Mouse (Mus musculus) layer of hippocampus, adult 9-10 months (tissue): Measurements from ENCODE around the gene Mx1.

Experiments
- DNase-seq: peaks from one replicate; pipeline ENCODE4 v3.0.0; 2022; ENCODE audit warnings: low spot score

Gene Mx1

GRCm38 (mm10) chr16:97443670-97444263 lies 18.9 kb downstream of the Mx1 start:
- no peak for DNase-seq

DNA sequence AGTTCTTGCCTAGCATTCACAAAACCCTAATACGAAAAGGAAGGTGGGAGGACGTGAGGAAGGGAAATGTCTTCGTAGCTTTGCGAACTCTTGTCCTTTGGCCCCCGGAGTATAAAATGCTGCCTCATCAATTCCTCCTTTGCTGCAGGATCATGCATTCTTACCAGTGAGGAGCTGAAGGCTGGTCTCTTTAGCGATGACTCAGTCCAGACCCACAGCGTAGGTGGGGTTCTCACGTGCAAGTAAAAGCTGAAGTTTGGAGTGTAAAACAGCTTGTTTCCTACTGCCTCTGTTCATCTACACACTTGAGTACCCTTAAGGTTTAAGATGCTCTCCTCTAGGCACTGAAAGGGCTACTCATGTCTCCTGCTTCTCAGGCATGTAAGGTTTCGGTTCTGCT lies 20.7 kb downstream of the Mx1 start:
- DNase-seq = no peak

DNA sequence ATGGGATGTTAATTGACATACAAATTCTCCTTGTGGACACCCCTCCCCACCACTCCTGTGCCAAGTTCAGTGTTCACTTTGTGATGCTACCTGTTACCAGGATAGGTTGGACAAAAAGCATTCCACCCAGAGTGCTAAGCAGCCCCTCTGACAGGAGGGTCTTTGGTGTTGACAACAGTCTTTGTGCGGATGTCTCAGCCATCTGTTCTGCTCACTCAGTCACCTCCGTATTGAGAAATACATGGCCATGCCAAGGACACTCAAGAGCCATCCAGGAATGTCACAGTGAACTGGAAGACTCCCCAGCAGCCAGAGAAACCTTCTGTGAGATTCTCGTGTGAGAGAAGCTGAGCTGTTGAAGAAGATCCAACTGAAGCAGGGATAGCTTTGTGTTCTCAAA lies 24.5 kb downstream of the Mx1 start:
- no peak for DNase-seq

DNA sequence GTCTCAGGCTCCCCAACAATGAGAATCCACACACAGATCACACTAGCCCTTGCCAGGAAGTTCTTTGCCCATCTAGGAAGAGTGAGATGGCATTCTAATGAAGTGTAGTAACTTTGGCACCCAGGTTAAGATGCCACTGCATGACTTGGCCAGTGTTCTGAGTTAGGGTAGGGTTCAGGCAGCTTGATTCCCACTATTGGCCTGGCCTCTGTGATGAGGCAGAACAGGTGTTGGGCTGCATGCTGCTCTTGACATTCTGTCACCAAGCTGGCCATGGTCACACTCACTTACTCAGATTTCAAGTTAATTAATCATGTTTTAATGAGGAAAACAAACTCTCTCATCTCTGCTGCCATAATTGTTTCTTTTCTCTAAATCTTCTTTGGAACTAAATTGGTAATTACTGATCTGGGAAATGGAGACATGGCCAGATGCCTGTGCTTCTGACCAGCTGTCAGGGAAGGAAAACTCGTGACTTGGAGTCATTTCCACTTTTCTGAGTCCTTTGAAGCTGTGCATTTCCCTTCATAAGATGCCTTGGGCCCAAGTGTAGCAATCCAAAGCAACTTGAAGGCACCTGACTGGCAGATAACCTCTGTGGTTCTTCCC lies 25.2 kb downstream of the Mx1 start:
- no peak for DNase-seq

- DNase-seq = no peak
These were observed 28.5 kb downstream of the Mx1 start for GRCm38 (mm10) chr16:97434206-97434605.

DNA sequence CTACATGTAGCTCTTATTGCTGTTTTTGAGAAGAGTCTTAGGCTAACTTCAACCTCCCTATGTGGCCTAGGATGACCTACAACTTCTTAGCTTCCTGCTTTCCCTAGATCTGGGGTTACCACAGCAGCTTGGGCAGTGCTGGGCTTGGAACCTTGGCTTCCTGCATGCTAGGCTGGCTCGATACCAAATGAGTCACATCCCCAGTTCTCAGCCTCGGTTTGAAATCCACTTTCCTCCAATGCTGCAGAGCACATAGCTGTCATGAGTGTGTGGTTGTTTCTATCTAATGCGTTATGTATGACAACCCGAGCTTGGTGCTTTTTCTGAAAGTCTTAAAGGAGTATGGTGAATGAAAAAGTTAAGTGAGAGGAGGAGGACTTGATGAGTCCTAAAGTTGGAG lies 31.4 kb downstream of the Mx1 start:
- DNase-seq = no peak

- DNase-seq = no peak
These were observed 32.6 kb downstream of the Mx1 start for GRCm38 (mm10) chr16:97430091-97430490.

- DNase-seq = no peak
These were observed 34.7 kb downstream of the Mx1 start for GRCm38 (mm10) chr16:97428026-97428425.

DNA sequence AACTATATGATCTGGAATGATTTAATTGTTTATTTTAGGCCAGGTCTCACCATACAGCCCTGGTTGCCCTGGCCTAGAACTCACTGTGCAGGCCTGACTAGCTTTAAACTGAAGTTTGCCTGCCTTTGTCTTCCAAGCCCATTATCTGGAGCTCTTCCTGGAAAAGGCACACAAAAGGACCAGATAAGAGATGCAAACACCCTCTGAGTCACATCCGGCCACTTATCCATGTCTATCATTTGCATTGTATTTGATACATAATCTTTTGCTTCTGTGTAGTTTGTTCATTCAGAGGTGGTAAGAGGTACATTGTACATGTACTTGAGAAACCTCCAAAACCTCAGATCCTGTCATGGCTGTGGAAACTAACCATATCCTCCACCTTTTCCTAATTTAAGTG lies 39.1 kb downstream of the Mx1 start:
- no peak for DNase-seq

DNA sequence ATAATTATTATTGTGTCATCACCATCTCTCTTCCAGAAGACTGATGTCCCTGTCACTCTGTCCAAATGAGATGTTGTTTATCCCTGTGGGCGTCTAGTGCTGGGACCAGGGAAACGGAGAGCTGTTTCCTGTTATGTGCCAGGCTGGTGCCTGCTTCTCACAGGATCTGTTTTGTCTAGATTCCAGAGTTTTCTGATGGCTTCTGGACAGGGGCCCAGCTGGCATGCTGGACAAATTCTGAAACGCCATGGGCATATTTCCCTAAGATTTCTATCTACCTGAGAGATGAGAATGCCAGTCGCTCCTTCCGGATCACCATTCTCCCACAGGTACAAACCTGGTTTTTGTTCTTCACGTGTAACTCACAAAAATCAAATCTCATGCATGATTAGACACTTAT lies 41.0 kb downstream of the Mx1 start:
- no peak for DNase-seq

- DNase-seq = no peak
These were observed 43.8 kb downstream of the Mx1 start for GRCm38 (mm10) chr16:97418749-97419453.

DNA sequence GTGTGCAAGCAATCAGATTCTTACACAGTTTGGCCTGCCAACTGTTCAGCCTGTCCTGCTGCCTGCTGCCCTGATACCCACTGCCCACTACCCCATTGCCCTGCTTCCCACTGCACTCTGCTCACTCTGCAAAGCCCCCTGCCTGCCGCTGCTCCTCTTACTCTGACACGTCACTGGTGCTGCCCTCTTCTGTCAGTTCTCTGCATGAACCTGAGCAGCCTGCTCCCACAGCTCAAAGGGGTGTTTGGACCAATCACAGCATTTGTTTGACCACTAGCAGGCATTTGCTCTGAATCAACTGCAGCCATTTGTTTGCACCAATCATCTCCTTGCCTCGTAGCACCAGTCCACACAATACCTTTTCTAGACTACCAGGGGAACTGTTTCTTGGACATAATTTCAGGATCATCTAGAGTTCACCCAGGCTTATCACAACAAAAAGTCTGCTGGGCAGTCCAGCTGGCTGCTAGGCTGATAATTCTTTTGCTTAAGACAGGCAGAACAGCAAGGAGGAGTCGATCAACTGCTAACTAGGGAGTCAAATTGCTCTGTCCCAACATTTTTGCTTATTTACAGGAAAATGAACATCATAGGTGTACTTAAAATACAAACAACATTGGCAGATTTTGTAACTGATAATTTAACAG lies 44.7 kb downstream of the Mx1 start:
- DNase-seq = no peak

- no peak for DNase-seq
These were observed 57.2 kb downstream of the Mx1 start for GRCm38 (mm10) chr16:97405476-97406012.

DNA sequence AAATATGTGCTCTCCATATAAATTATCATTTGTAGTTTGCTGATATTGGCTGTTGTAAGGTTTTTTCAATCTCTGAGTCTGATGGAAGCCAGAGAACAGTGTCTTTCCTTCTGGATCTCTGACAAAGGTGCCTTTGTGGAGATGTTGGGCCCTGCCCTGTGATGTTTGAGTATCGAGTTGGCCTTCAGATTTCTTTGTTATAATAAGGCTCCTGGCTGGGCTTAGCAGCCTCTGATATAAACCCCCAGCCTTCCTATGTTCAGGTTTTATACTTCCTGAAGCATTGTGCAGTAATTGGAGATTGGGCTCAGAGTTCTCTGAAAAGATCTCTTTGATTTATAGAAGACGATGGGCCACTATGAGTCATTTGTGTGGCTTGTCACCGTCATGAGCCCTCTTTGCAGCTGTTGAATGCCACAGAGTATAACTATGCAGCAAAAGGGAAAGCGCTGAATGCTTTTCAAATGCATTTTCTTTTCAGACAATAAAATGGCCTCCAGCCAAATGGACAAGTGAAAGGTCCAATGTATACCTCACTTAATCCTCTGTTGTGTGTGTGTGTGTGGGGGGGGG lies 60.4 kb downstream of the Mx1 start:
- DNase-seq = no peak

GRCm38 (mm10) chr16:97401741-97402140 lies 61.0 kb downstream of the Mx1 start:
- DNase-seq = no peak

DNA sequence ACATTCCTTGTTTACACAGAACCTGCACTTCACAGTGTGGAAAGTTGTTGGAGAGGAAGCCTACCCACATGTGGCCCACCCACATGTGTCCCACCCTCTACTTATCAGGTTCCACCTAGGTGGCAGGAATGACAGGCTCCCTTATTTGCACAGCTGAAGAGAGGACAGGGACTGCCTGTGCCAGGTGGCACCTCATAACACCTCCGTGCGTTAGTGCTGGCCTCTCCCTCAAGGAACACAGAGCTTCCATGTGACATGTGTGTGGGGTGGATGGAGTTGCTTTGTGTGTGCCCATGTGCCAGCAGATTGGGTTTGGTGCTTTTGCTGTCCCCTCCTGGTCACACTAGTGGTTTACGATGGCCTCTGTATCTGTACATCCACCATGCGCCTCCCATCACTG lies 62.7 kb downstream of the Mx1 start:
- DNase-seq = no peak

DNA sequence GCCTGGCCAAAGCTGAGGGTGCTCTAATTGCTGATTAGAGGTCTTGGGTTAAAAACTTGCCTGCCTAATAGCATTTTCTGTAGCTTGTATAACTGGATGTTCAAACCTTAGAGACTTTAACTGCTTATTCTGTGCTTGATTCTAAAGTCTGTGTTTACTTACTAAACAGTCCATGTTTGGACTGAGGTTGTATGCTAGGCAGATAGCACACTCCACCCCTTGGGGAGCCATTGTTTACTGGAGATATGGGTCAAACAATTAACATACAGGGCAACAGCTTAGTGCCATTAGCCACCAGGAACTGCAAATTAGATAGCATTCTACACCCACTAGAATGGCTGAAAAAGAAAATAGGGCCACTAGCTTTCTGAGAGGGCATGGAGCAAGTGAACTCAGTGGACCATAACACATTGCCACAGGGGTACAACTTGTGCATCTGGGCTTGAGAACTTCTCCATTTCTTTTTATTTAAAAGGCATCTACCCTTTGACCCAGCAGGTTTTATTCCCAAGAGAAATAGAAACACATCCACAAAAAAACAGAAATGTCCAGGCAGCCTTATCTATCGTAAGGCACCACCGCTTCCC lies 64.7 kb downstream of the Mx1 start:
- DNase-seq = no peak
